Mouse (Mus musculus) bone marrow, adult 2 months (tissue): Measurements from ENCODE around the gene Slc22a13.
"Not testable (repeated sequence)": the region's sequence is repeated elsewhere in the genome, so short reads cannot be mapped to it uniquely, and the experiment has no call there.

Source experiments
- CTCF ChIP-seq: fragments of 200-500 bp; IDR thresholded peaks from 2 replicates; pipeline ENCODE4 v1.5.1; 2011; ENCODE audit warnings: low read length, control low read depth; ENCODE audit not compliant: control insufficient read depth, insufficient read depth
- POLR2A ChIP-seq: fragments of 200-500 bp; IDR thresholded peaks from 2 replicates; pipeline ENCODE4 v1.6.1; 2011; ENCODE audit warnings: low read depth, mild to moderate bottlenecking, control low read depth, low read length, borderline replicate concordance; ENCODE audit not compliant: control insufficient read depth

- TF ChIP-seq POLR2A, CTCF: not testable (repeated sequence)
Measured at GRCm38 (mm10) chr9:119215341-119215740, 6.4 kb upstream of the Slc22a13 start.
